Mouse (Mus musculus) left cerebral cortex, adult 2 months (tissue): ENCODE results near the gene Gm6793. TPM values are rescaled to one million over a fixed set of nuclear protein-coding genes. Genes with fewer than 3 reads are reported as not detected.
A peak's percentile ranks its signal among the peaks of the same experiment; 100 is the strongest.

Experiments used
- DNase-seq, 2 experiments: peaks; one replicate each; pipeline ENCODE4 v3.0.0; 2021 to 2022; ENCODE audit warnings: low spot score in 2 of 2, mixed read lengths in 1 of 2; ENCODE audit errors: extremely low spot score in 1 of 2
- H3K27ac ChIP-seq: fragments of 200-600 bp; 2 replicates; pipeline ENCODE4 v1.8.1; 2022
- H3K4me3 ChIP-seq: fragments of 200-600 bp; 2 replicates; pipeline ENCODE4 v1.8.1; 2022
- CTCF ChIP-seq: fragments of 200-600 bp; IDR thresholded peaks from 2 replicates; pipeline ENCODE4 v1.8.1; 2022; ENCODE audit warnings: antibody characterized with exemption, mild to moderate bottlenecking, moderate library complexity
- intact Hi-C: fragments of 180-260 bp; cut with DNase I; formaldehyde crosslinking; loops from one replicate; pipeline ENCODE4 v1.15.1; 2025
- total RNA-seq, 2 experiments: library from RNA; stranded (reverse); gene quantifications; 2 replicates each; pipeline ENCODE4 v1.2.3; 2021

The Gm6793 gene
- total RNA-seq, 2 experiments from 2014 or later, result not detected

GRCm38 (mm10) chr8:112011816-112012242 is 3.0 kb downstream of the Gm6793 start:
- intact Hi-C loops, result loop anchor here (2.0 kb wide), 1 partner anchor 19 kb away; the partner anchor contains the start of gene Adat1
- DNase-seq, result peak; percentile 40 to 45
- peak overlapping the region; percentile 99 for H3K4me3 ChIP-seq
- peak overlapping the region; percentile 70 for H3K27ac ChIP-seq
- no peak for TF ChIP-seq CTCF

GRCm38 (mm10) chr8:112010997-112011815 is 3.6 kb downstream of the Gm6793 start, which contains the start of the genes Kars and Terf2ip:
Gene Kars, minus strand, starts transcription at chr8:112011323.
Gene Terf2ip, plus strand, starts transcription at chr8:112011398.
- Histone ChIP-seq H3K4me3 (peak within 1 kb of the TSS; percentile 99), H3K27ac (peak within 1 kb of the TSS; percentile 77)
- intact Hi-C loops, result loop anchor here (2.0 kb wide), 1 partner anchor 18 kb away; the partner anchor contains the start of gene Adat1
- peak; percentile 91 to 92 for DNase-seq
- TF ChIP-seq CTCF, result no peak; the same call in 1 of the 2 replicates

- TF ChIP-seq CTCF, result no peak
- H3K27ac ChIP-seq, result no peak overlapping the region
- no peak overlapping the region for H3K4me3 ChIP-seq
- DNase-seq, result no peak
- intact Hi-C loops, result no loop called here
Observed at GRCm38 (mm10) chr8:112009558-112009957, 5.3 kb downstream of the Gm6793 start.

GRCm38 (mm10) chr8:112007669-112008068 is 7.2 kb downstream of the Gm6793 start:
- TF ChIP-seq CTCF, result no peak
- intact Hi-C loops, result no loop called here
- Histone ChIP-seq H3K27ac (no peak overlapping the region), H3K4me3 (no peak overlapping the region)
- no peak for DNase-seq

GRCm38 (mm10) chr8:112005601-112006000 is 9.2 kb downstream of the Gm6793 start:
- intact Hi-C loops, result no loop called here
- TF ChIP-seq CTCF, result no peak
- Histone ChIP-seq H3K4me3 (no peak overlapping the region), H3K27ac (no peak overlapping the region)
- peak in 1 of 2 experiments; percentile 36 for DNase-seq

GRCm38 (mm10) chr8:112004754-112005153 is 10.1 kb downstream of the Gm6793 start:
- no peak overlapping the region for H3K4me3 ChIP-seq
- no peak for TF ChIP-seq CTCF
- intact Hi-C loops, result no loop called here
- DNase-seq, result no peak
- H3K27ac ChIP-seq, result no peak overlapping the region

GRCm38 (mm10) chr8:111992703-111993039 is 22.2 kb downstream of the Gm6793 start:
- no peak for TF ChIP-seq CTCF
- DNase-seq, result no peak
- intact Hi-C loops, result loop anchor here (2.0 to 5.0 kb wide), 2 partner anchors 18 to 50 kb away; partner anchors contain the start of genes Gabarapl2, Kars and Terf2ip
- H3K27ac ChIP-seq, result no peak overlapping the region
- no peak overlapping the region; the same call in 1 of the 2 replicates for H3K4me3 ChIP-seq

GRCm38 (mm10) chr8:111992013-111992702 is 22.7 kb downstream of the Gm6793 start, which contains the start of gene Adat1:
Gene Adat1, minus strand, starts transcription at chr8:111992302.
- peak within 1 kb of the TSS; percentile 80 for H3K27ac ChIP-seq
- intact Hi-C loops, result loop anchor here (2.0 to 5.0 kb wide), 2 partner anchors 19 to 50 kb away; partner anchors contain the start of genes Gabarapl2, Kars and Terf2ip
- H3K4me3 ChIP-seq, result peak within 1 kb of the TSS; percentile 95
- TF ChIP-seq CTCF, result no peak; the same call in 1 of the 2 replicates
- peak; percentile 83 to 85 for DNase-seq

- H3K4me3 ChIP-seq, result peak overlapping the region; percentile 95
- H3K27ac ChIP-seq, result peak overlapping the region; percentile 80
- TF ChIP-seq CTCF, result no peak
- DNase-seq, result no peak
- intact Hi-C loops, result loop anchor here (5.0 kb wide), 1 partner anchor 49 kb away; the partner anchor contains the start of gene Gabarapl2
Observed at GRCm38 (mm10) chr8:111991278-111991677, 23.6 kb downstream of the Gm6793 start.

- intact Hi-C loops, result loop anchor here (1.0 to 5.0 kb wide), 2 partner anchors 48 to 109 kb away; partner anchors contain the start of gene Gabarapl2
- peak; percentile 83 for TF ChIP-seq CTCF
Observed at GRCm38 (mm10) chr8:111989911-111990310, 24.9 kb downstream of the Gm6793 start.

GRCm38 (mm10) chr8:111984511-111984910 is 30.3 kb downstream of the Gm6793 start:
- no peak for TF ChIP-seq CTCF
- peak in 1 of 2 experiments; percentile 43 for DNase-seq
- Histone ChIP-seq H3K27ac (no peak overlapping the region), H3K4me3 (no peak overlapping the region)
- intact Hi-C loops, result no loop called here

More at GRCm38 (mm10) chr8:111989911-111990310, 24.9 kb downstream of the Gm6793 start:
- peak; percentile 69 to 72 for DNase-seq
- Histone ChIP-seq H3K4me3 (no peak overlapping the region), H3K27ac (no peak overlapping the region)
